Mouse (Mus musculus) liver, embryonic 14.5 days (tissue): ENCODE data around the gene Shld1.

Source experiments
- CTCF ChIP-seq: IDR thresholded peaks from 2 replicates; pipeline ENCODE4 v1.5.1; 2016; ENCODE audit warnings: antibody characterized with exemption, low read depth, control low read depth
- EP300 ChIP-seq: IDR thresholded peaks from 2 replicates; pipeline ENCODE4 v1.6.1; 2016; ENCODE audit warnings: antibody characterized with exemption, low read depth

DNA sequence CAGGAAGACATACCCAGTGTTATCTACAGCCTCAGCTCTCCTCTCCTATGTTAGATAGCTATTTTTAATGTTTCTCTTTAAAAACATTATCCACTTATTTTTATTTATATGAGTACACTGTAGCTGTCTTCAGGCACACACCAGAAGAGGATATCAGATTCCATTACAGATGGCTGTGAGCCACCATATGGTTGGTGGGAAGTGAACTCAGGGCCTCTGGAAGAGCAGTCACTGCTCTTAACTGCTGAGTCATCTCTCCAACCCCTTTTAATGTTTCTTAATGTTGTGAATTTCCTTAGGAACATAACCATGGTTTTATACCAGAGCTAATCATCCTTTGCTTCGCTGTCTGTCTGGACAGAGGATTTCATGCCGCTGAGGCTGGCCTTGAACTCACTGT is 35.1 kb downstream of the Shld1 start:
- no peak for TF ChIP-seq EP300
- no peak for TF ChIP-seq CTCF
